Mouse (Mus musculus): ENCODE measurements around the gene Lrch3.

Gene Lrch3

DNA sequence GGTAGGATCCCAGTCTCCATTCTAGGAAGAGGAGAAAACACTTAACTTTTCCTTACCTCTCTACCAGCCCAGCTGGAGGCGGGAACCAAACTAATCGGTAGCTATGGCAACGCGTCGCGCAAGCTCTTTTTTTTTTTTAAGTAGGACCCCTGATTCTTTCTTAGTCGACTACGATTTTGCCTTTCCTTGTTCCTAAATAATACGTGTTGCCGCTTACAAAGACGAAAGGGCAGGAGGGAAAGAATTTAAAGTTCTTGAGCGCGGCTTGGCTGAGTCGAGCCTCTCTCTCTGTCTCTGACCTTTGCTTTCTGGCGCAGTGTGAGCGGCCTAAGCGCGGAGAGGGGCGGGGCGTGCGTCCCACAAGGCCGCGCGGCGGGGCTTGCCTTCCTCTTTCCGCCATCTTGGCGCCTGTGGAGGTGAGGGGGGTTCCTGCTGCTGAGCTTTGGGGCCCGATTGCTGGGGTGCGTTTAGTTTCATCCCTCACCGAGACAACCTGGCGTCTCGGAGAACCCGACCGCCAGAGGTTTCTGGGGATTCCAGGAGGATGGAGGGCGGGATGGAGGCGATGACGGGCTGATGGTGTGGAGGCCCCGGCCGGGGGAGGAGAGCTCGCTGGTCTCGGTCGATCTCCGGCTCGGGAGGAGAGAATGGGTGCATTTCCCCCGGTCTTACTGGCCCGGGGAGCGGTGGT, 142.3 kb downstream of the Lrch3 start, which contains the start of the genes Iqcg and Rpl35a:
Iqcg (minus strand) TSS at position 124 of the 691 bp plus-strand sequence.
Rpl35a (plus strand) TSS at position 359 of the 691 bp plus-strand sequence.
- WGBS = under 1% methylated on average over 47 of the region's 47 CpGs

DNA sequence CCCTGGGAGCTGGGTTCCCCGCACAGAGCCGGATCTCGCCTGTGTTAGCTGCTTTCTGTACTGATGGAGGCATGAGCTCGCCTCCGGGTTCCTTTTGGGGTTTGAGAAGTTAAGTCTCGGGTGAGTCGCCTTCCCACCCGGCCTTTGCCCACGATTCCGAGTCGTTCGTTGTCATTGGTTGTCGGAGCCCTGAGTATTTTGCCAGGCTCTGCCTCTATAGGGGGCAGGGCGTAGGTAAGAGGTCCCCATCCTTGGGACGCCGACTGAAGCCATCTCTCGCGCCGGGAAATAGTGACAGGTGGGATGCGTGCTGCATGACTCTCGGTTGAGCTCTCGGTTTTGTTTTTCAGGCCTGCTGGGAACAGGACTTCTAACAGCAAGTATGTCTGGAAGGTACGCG, 142.9 kb downstream of the Lrch3 start:
- under 1% methylated on average over 24 of the region's 24 CpGs for WGBS

DNA sequence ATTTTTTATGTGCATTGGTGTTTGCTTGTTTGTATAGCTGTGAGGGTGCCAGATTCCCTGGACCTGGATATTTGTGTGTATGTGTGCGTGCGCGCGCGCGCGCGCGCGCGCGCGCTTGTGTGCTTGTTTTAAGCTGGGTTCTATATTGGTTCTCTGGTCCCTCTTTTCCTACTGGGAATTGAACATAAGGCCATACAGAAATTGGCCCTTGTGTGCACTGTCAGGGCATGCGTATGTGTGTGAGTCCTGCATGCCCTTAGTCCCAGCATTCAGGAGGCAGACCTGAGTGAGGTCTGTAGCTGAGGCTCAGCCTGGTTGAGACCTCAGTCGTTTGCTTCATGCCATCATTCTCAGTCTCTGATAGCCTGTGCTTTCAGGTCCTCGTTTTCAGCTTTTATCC, 144.1 kb downstream of the Lrch3 start:
- 87% methylated on average over 16 of the region's 16 CpGs for WGBS

DNA sequence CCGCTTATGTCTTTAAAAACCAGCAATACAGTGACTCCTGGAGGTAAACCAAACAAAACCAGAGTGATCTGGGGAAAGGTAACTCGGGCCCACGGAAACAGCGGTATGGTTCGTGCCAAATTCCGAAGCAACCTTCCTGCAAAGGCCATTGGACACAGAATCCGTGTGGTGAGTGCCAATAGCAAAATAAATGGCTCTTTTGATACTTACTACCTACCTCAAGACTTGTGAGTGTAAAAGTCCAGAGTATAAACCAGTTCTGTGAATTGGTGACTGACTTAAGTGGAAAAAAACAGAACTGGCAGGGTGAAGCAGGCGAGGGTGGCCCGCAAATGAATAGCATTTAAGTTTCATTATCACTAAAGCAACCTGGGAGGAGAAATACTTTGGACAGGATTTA, 144.8 kb downstream of the Lrch3 start:
- WGBS = 82% methylated on average over 9 of the region's 9 CpGs

DNA sequence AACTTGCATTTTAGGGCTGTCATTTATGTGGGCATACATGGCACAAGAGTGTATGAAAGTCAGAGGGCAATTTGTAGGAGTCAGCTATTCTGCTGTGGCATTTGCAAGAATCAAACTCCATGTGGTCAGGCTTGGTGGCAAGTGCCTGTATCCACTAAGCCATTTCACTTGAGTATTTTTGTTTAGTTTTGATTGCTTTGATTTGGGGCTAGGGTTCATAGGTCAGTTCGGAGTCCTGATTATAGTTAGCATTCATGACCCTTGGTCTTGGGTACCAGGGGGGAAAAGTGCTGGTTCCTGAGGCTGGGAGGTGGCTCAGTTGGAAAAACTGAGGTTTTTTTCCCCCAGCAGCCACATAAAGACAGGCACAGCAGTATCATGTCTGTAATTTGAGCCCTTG, 145.6 kb downstream of the Lrch3 start:
- 90% methylated on average over 1 of the region's 1 CpGs for WGBS

DNA sequence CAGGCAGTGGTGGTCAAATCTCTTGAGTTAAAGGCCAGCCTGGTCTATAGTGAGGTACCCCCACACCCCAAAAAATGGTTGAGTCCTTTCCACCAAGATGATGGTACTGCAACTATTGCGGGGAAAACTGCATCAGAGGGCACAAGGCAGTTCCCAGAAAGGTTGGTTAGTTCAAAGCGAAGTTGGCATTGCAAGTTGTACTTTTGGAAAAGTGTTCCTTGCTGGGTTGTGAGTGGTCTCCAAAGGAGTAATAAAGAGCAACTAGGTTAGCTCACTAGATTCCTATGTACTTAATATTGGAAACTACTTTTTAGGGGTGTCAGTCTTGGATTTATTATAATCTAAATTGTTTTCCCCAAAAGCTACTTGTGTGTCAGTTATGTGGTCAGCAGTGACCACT, 147.0 kb downstream of the Lrch3 start:
- 73% methylated on average over 2 of the region's 2 CpGs for WGBS

DNA sequence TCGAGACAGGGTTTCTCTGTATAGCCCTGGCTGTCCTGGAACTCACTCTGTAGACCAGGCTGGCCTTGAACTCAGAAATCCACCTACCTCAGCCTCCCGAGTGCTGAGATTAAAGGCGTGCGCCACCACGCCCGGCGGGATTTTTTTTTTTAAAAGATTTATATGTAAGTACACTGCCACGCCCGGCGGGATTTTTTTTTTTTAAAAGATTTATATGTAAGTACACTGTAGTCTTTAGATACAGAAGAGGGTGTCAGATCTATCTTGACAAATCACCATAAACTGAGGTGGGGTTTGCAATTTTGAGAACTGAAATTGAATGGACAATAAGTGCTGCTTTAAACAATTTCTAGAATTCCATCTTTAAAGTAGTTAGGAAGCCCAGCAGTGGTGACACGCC, 147.5 kb downstream of the Lrch3 start:
- WGBS = 48% methylated on average over 11 of the region's 11 CpGs

DNA sequence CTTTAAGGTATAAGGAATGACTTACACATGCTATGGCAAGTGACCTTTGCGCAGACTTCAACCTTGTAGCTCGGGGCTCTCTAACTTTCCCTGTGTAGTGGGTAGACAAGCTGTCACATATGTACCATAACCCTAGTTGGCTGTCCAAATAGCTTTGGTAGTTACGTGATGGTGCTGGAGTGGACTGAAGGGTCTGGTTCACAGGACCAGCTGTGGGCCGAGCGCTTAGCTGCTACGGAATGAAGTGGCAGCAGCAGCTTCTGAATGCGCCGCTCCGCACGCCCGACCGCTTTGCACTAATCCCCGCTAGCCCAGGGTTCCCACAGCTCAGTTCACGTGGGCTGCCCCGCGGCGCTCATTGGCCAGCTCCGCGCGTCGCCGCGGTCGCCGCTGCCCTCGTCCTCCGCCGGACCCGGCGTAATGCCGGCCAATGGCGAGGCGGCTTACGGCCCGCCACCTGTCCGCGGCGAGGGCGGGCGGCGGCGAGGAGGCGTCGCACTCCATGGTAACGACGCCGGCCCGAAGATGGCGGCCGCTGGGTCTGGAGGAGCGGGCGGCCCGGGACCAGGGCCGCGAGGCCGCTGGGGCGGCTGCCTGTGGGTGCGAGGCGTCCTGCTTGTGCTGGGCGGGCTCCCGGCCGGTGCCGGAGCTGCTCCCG, 148.3 kb downstream of the Lrch3 start, which contains the start of gene Lmln:
Lmln (plus strand) TSS at position 498 of the 658 bp plus-strand sequence.
- under 1% methylated on average over 64 of the region's 64 CpGs for WGBS

DNA sequence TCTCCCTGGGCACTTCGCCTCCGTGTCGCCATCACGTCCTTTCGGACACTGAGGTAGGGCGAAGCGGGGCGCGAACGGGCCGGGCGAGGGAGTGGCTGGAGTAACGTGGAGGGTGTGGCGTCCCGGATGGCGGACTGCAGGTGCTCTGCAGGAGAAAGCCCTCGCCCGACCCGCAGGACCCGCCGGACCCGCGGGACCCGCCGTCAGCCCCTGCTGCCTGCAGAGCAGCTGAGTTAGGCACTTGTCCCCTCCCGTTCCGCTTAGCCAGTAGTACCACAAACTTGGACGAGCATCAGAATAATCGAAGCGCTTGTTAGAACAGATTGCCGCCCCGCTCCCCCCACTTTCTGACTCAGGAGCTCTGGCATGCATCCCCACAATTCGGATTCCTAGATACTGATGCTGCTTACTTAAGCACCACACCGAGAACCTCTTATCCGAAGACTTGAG, 148.8 kb downstream of the Lrch3 start:
- under 1% methylated on average over 35 of the region's 35 CpGs for WGBS

DNA sequence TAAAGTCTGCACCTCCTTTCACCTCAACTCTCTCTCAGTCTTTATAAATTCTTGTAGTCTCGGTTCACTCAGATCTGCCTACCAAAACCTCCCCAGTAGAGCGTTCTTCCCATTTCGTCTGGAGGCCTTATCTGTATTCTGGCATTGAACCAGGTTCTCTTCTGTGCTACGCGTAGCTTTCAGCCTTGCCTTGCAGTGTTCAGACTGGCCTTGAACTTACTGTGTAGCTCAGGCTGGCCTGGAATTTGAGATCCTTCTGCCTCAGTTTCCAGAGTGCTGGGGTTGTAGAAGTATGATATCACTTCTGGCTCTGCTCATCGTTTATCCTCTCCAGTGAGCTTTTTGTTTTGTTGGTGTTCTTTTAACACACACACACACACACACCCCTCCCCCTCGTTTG, 149.4 kb downstream of the Lrch3 start:
- WGBS = 6% methylated on average over 7 of the region's 7 CpGs

DNA sequence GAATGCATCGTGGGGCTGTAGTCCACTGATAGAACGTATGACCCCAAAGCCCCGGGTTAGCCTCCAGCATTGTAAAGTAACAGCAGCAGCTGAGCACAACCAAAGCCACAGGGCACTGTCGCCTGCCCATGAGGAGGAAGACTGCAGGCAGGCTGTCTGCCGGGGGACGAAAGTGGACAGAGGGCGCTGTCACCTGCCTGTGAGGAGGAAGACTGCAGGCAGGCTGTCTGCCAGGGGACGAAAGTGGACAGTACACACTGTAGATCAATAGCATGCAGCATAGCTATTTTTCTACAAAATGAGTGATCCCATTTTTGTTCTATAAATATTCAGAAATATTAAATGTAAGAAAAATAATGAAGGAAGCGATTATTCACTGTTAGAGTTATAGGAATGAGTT, 150.7 kb downstream of the Lrch3 start:
- WGBS = 84% methylated on average over 9 of the region's 9 CpGs
